Mouse (Mus musculus) stomach, adult 2 months (tissue): Measurements from ENCODE around the gene Pld1. TPM values are rescaled to one million over a fixed set of nuclear protein-coding genes. Genes with fewer than 3 reads are reported as not detected.

Experiments used
- polyA plus RNA-seq: library from polyadenylated mRNA; depleted of rRNA; stranded (reverse); fragments of >200 nt; gene quantifications from 2 replicates; pipeline ENCODE4 v1.2.3, GENCODE M21; 2012; rRNA removed

Pld1 gene
- polyA plus RNA-seq: 0.58 and 1.9 TPM in 2 replicates

GRCm38 (mm10) chr3:27938381-27939323 is at the start of gene Pld1:
Gene Pld1 (plus strand): TSS chr3:27938695.

GRCm38 (mm10) chr3:27896318-27896892 is 42.1 kb upstream of the Pld1 start, which contains the start of gene Tmem212:
Gene Tmem212 (minus strand): TSS chr3:27896368.

Other genes with a start within 250 kb of the Pld1 start
- gene Fndc3b, start 227.4 kb upstream of the Pld1 start, polyA plus RNA-seq: 3.5 and 5.9 TPM in 2 replicates
- gene Tmem212, start 42.3 kb upstream of the Pld1 start, polyA plus RNA-seq: 0.28 TPM in 1 of 2 replicates, not detected in the other